Mouse (Mus musculus) limb, embryonic 11.5 days (tissue): ENCODE measurements at regions not wholly inside any gene's neighbourhood (a gene's known extent, or its start where the extent isn't known, plus 50 kb on each side); places are given as distances from the start of the nearest gene placed in this dataset.

ENCODE experiments used
- ATAC-seq: fragments of 200-750 bp; cut with Nextera tagmentation; 2 replicates; pipeline ENCODE4 v1.8.0; 2017; ENCODE audit warnings: low read depth; ENCODE audit not compliant: insufficient number of reproducible peaks, low FRiP score, low TSS enrichment
- DNase-seq: peaks from one replicate; pipeline ENCODE4 v3.0.0-alpha.2; 2015; ENCODE audit warnings: low spot score
- H3K27ac ChIP-seq: fragments of 300-500 bp; sonication (generic); replicated peaks from 2 replicates; pipeline ENCODE4 v1.5.1; 2014; ENCODE audit warnings: low read depth, mild to moderate bottlenecking, low read length
- H3K27me3 ChIP-seq: fragments of 300-500 bp; sonication (generic); 2 replicates; pipeline ENCODE4 v1.6.1; 2014; ENCODE audit warnings: mild to moderate bottlenecking, low read length, mixed read lengths; ENCODE audit not compliant: control insufficient read depth, insufficient read depth
- H3K36me3 ChIP-seq: fragments of 300-500 bp; sonication (generic); 2 replicates; pipeline ENCODE4 v1.6.1; 2014; ENCODE audit warnings: mild to moderate bottlenecking, low read length, moderate library complexity, mixed read lengths; ENCODE audit not compliant: control insufficient read depth, insufficient read depth
- H3K4me1 ChIP-seq: fragments of 300-500 bp; sonication (generic); 2 replicates; pipeline ENCODE4 v1.6.1; 2014; ENCODE audit warnings: low read length, mixed read lengths; ENCODE audit not compliant: control insufficient read depth, insufficient read depth
- H3K4me2 ChIP-seq: fragments of 300-500 bp; sonication (generic); 2 replicates; pipeline ENCODE4 v1.6.1; 2014; ENCODE audit warnings: low read depth, mild to moderate bottlenecking, moderate library complexity; ENCODE audit not compliant: severe bottlenecking
- H3K4me3 ChIP-seq: fragments of 300-500 bp; sonication (generic); 2 replicates; pipeline ENCODE4 v1.5.1; 2014; ENCODE audit warnings: low read depth, low read length
- H3K9ac ChIP-seq: fragments of 300-500 bp; sonication (generic); 2 replicates; pipeline ENCODE4 v1.6.1; 2014; ENCODE audit warnings: mild to moderate bottlenecking, low read length
- H3K9me3 ChIP-seq: fragments of 300-500 bp; sonication (generic); 2 replicates; pipeline ENCODE4 v1.6.1; 2016; ENCODE audit warnings: low read length; ENCODE audit not compliant: control insufficient read depth
- WGBS: fragments of 180-500 bp; shearing (Covaris S2); extraction: QIAGEN DNeasy Blood & Tissue Kit; methylation state at CpG from one replicate; pipeline ENCODE4 v1.1.7; 2014; 5-methylcytosine and 5-hydroxymethylcytosine counted together

DNA sequence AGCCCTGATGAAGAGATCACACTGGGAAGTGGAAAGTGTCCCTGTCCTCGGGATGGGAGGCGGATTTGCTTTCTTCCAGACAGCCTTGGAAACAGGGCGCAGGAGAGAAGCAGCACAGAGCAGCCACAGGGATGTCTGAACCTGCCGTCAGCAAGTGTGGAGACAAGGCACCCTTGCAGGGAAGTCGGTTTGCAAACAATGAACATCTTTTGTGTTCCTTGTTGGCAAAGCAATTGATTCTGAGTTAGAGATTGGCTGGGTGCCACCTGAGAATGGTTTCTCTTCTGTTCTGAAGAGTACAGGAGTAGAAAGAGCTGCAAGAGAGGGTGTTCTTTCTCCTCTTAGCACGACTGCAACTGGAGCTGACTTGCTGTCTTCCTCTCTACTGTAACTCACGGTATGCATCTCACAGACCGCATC is 318.6 kb upstream of the Id4 start:
- H3K4me2 ChIP-seq, result no peak overlapping the region
- H3K27ac ChIP-seq, result no peak overlapping the region
- no peak overlapping the region for H3K4me3 ChIP-seq
- no peak for DNase-seq
- H3K9me3 ChIP-seq, result no peaks in the 10 kb centered on the region
- H3K27me3 ChIP-seq, result no peaks in the 10 kb centered on the region
- no peaks in the 10 kb centered on the region for H3K36me3 ChIP-seq
- ATAC-seq, result no peak
- H3K4me1 ChIP-seq, result no peaks in the 10 kb centered on the region
- H3K9ac ChIP-seq, result no peak overlapping the region
- WGBS, result 21% methylated on average over 8 of the region's 8 CpGs

DNA sequence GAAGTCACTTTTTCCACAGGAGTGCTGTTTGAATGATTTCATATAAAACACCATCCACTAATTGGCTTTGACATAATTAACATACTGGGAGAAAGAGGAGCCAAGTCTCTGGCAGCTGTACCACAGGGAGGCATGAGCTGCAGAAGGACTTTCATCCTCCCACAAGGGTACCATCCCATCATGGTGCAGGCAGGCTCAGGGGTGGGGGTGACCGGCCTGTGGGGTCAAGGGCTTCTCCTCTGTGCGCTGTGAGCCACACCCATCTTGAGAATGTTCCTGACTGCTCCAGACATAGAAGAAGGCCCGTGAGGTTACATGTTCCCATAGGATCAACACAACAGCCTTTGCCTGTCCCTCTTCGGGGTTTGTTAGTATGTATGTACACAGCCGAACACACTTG is 317.4 kb upstream of the Id4 start:
- Histone ChIP-seq H3K9me3 (no peaks in the 10 kb centered on the region), H3K27me3 (no peaks in the 10 kb centered on the region), H3K4me3 (no peak overlapping the region), H3K4me2 (no peak overlapping the region), H3K9ac (no peak overlapping the region), H3K27ac (no peak overlapping the region), H3K36me3 (no peaks in the 10 kb centered on the region), H3K4me1 (no peaks in the 10 kb centered on the region)
- DNase-seq (no peak), ATAC-seq (no peak)
- 79% methylated on average over 5 of the region's 5 CpGs for WGBS

DNA sequence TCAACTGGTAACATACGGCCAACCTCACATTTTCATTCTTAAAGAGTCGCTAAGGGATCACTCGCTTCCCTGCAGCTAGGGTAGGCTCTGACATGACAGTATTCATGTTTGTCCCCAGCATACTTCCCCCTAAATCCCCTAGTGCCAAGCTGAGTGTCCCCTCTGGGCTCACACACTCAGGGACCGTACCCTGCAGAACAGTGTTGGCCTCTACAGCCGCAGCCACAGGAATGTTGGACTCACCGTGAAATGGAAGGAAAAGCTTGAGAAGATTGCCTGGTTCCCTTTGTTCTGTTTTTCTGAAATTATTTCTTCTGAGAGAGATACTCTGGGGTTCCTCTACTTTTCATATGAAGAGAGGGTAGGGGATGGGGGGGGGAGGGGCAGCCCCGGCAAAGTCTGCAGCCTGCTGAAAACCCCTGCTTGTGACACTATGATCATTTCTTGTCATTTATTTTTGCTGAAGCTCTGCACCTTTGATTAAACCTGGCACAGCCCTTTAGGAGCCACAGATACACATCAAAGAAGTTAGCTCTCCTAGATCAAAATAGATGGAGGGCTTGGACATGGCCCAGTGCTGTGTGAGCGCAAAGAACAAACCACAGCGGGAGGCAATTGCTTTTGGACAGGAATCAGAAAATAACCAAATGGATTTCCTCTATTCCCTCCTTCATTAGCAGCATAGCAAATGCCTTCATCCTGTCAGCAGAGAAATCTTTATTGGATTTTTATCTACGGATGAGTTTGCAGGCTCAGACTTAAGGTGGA is 312.7 kb upstream of the Id4 start:
- H3K9ac ChIP-seq, result no peak overlapping the region
- no peak overlapping the region for H3K4me3 ChIP-seq
- no peak overlapping the region for H3K27ac ChIP-seq
- DNase-seq, result no peak
- no peak overlapping the region for H3K4me2 ChIP-seq
- no peaks in the 10 kb centered on the region for H3K36me3 ChIP-seq
- no peak for ATAC-seq
- no peaks in the 10 kb centered on the region for H3K4me1 ChIP-seq
- H3K27me3 ChIP-seq, result no peaks in the 10 kb centered on the region
- WGBS, result 87% methylated on average over 10 of the region's 10 CpGs
- no peaks in the 10 kb centered on the region for H3K9me3 ChIP-seq

DNA sequence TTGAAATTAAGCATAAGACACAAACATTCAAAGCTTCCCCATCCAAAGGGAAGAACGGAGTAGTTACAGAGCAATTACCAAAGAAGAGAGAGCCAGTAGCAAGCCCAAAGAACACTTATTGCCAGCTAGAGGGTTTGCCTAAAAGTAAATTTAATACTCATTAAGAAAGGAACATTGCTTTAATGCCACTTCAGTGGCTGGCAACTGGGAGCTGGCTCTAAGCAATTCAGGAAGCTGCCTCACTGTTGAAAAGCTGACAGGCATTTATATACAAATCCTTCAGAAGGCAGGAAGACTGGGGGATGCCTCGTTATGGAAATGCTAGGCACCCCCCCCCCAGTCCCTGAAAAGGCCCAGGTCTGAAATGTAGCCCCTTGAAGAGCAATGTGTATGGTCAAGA is 310.6 kb upstream of the Id4 start:
- Histone ChIP-seq H3K9me3 (no peaks in the 10 kb centered on the region), H3K4me1 (no peaks in the 10 kb centered on the region), H3K27me3 (no peaks in the 10 kb centered on the region), H3K36me3 (no peaks in the 10 kb centered on the region), H3K4me2 (no peak overlapping the region), H3K9ac (no peak overlapping the region), H3K4me3 (no peak overlapping the region), H3K27ac (no peak overlapping the region)
- 53% methylated on average over 2 of the region's 2 CpGs for WGBS
- ATAC-seq (no peak), DNase-seq (no peak)

DNA sequence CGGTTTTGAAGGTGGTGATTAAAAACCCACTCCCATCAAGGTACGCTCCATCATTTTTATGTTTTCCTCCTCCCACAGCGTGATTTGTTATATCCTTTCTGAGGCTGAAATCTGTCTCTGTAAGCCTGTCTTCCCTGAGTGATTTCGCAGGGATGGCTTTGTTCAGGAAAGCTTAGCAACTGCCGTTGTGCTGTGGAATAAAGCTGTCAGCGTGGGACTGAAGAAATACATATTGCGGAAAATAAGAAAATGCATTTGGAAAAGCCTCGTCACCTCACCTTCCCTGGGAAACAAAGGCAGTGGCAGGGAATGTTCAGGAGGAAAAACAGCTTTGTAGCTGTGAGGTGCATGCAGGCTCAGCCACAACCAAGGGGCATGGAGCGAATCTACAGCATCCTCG is 310.0 kb upstream of the Id4 start:
- 80% methylated on average over 10 of the region's 10 CpGs for WGBS

DNA sequence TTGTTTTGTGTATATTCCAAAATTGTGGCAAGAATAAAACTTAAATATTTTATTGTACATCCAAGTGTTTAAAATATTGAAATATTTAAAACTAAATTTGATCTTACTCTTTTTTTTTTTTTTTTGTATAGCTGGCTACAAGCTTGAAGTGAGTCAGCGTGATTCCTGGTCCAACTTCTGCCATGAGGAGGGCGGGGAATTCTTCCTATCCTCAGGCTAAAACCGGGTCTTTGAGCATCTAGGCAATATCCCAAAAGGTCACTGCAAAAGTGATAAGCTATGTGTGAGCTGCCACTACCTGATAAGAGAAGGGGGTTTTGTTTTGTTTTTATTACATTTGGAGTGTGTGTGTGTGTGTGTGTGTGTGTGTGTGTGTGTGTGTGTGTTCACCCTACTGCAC is 308.1 kb upstream of the Id4 start:
- Histone ChIP-seq H3K27me3 (no peaks in the 10 kb centered on the region), H3K9ac (no peak overlapping the region), H3K27ac (no peak overlapping the region), H3K4me3 (no peak overlapping the region), H3K4me1 (no peaks in the 10 kb centered on the region), H3K36me3 (no peaks in the 10 kb centered on the region), H3K9me3 (no peaks in the 10 kb centered on the region), H3K4me2 (no peak overlapping the region)
- DNase-seq (no peak), ATAC-seq (no peak)
- WGBS, result 83% methylated on average over 3 of the region's 3 CpGs

More for the DNA sequence above, 310.0 kb upstream of the Id4 start:
- H3K4me3 ChIP-seq, result no peak overlapping the region
- H3K4me1 ChIP-seq, result no peaks in the 10 kb centered on the region
- DNase-seq (no peak), ATAC-seq (no peak)
- H3K27me3 ChIP-seq, result no peaks in the 10 kb centered on the region
- no peaks in the 10 kb centered on the region for H3K9me3 ChIP-seq
- no peak overlapping the region for H3K4me2 ChIP-seq
- H3K36me3 ChIP-seq, result no peaks in the 10 kb centered on the region
- H3K27ac ChIP-seq, result no peak overlapping the region
- H3K9ac ChIP-seq, result no peak overlapping the region

DNA sequence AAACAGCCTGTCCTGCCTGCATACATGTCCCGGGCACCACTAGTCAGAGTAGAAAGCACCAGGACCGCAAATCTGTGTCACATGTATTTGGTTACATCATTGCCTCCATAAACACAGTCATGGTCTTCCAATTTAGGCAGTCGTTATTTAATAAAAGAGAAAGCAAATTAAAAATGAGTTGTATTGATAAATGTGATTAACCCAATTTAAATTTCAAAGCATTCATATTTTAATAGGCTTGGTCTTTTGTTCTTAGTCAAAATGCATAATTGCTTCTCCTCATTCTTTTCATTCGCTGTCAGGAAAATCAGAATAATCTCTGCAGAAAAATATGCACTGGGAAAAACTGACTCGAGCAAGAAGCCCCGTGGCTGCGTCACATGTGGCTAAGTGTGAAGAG is 307.3 kb upstream of the Id4 start:
- no peaks in the 10 kb centered on the region for H3K27me3 ChIP-seq
- ATAC-seq (no peak), DNase-seq (no peak)
- 69% methylated on average over 7 of the region's 7 CpGs for WGBS
- H3K4me2 ChIP-seq, result no peak overlapping the region
- H3K36me3 ChIP-seq, result no peaks in the 10 kb centered on the region
- H3K27ac ChIP-seq, result no peak overlapping the region
- no peaks in the 10 kb centered on the region for H3K9me3 ChIP-seq
- H3K9ac ChIP-seq, result no peak overlapping the region
- H3K4me1 ChIP-seq, result no peaks in the 10 kb centered on the region
- H3K4me3 ChIP-seq, result no peak overlapping the region

DNA sequence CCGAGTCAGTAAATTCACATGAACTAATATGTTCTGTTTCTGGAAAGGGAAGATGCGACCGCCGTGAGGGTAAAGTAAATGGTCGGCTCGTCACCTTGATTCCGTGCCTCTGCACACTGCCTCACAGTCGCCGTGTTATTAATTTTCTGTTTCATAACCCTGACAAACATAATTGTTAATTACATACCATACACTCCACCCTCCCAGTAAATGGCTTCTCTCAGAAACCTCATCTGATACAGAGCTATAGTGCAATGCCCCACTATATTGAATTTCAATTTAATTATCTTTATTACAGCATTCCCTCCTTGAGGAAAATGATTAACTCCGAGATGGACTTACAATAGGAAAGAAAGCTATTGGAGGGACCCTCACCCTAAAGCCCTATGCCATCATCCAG is 305.5 kb upstream of the Id4 start:
- ATAC-seq (no peak), DNase-seq (no peak)
- no peak overlapping the region for H3K9ac ChIP-seq
- H3K27me3 ChIP-seq, result no peaks in the 10 kb centered on the region
- no peak overlapping the region for H3K4me2 ChIP-seq
- H3K9me3 ChIP-seq, result no peaks in the 10 kb centered on the region
- H3K36me3 ChIP-seq, result no peaks in the 10 kb centered on the region
- no peak overlapping the region for H3K27ac ChIP-seq
- WGBS, result 82% methylated on average over 10 of the region's 10 CpGs
- H3K4me1 ChIP-seq, result no peaks in the 10 kb centered on the region
- no peak overlapping the region for H3K4me3 ChIP-seq

DNA sequence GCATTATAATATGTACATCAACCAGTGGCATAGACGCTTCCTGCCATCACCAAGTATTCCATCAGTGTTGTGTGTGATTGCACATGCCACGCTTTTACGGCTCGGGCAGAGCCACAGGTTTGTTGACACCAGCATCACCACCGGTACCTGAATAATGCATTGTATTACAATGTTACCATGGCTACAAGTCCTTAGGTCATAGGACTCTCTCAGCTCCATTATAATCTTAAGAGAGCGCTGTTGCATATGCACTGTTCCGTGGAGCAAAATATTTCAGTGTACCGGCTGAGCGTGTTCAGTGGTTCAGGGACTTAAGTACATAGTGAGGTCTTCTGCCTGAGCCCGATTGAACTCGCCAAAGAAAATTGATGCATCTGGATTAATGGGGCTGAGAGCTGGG is 303.4 kb upstream of the Id4 start:
- H3K27me3 ChIP-seq, result no peaks in the 10 kb centered on the region
- no peak overlapping the region for H3K4me2 ChIP-seq
- DNase-seq (no peak), ATAC-seq (no peak)
- H3K9me3 ChIP-seq, result no peaks in the 10 kb centered on the region
- 94% methylated on average over 11 of the region's 11 CpGs for WGBS
- no peak overlapping the region for H3K4me3 ChIP-seq
- no peaks in the 10 kb centered on the region for H3K4me1 ChIP-seq
- H3K9ac ChIP-seq, result no peak overlapping the region
- H3K27ac ChIP-seq, result no peak overlapping the region
- no peaks in the 10 kb centered on the region for H3K36me3 ChIP-seq
